Mouse (Mus musculus) lung, postnatal 14 days (tissue): ENCODE results near the gene Mrto4.

ENCODE experiments used
- DNase-seq: peaks from one replicate; pipeline ENCODE4 v3.0.0; 2021

Mrto4 gene

GRCm38 (mm10) chr4:139338145-139338544 is 14.2 kb downstream of the Mrto4 start:
- no peak for DNase-seq

- peak; percentile 88 for DNase-seq
These were observed 15.4 kb downstream of the Mrto4 start for GRCm38 (mm10) chr4:139336822-139337483.

- DNase-seq, result no peak
These were observed 16.9 kb downstream of the Mrto4 start for GRCm38 (mm10) chr4:139335507-139335906.

- DNase-seq, result no peak
These were observed 17.6 kb downstream of the Mrto4 start for GRCm38 (mm10) chr4:139334631-139335295.

GRCm38 (mm10) chr4:139330605-139331004 is 21.8 kb downstream of the Mrto4 start:
- DNase-seq, result peak; percentile 83

- no peak for DNase-seq
These were observed 32.6 kb downstream of the Mrto4 start for GRCm38 (mm10) chr4:139319740-139320139.

- DNase-seq, result no peak
These were observed 33.9 kb downstream of the Mrto4 start for GRCm38 (mm10) chr4:139318449-139318848.

GRCm38 (mm10) chr4:139312632-139313031 is 39.7 kb downstream of the Mrto4 start:
- DNase-seq, result peak; percentile 53

- no peak for DNase-seq
These were observed 40.7 kb downstream of the Mrto4 start for GRCm38 (mm10) chr4:139311707-139312106.

GRCm38 (mm10) chr4:139310899-139311701 is 41.3 kb downstream of the Mrto4 start:
- DNase-seq, result no peak

- peak; percentile 99 for DNase-seq
These were observed 42.0 kb downstream of the Mrto4 start, which contains the start of the genes Pqlc2 and Akr7a5 for GRCm38 (mm10) chr4:139310171-139310898. TSS of gene Pqlc2 (minus strand) at chr4:139310708. TSS of gene Akr7a5 (plus strand) at chr4:139310744.

- no peak for DNase-seq
These were observed 42.7 kb downstream of the Mrto4 start for GRCm38 (mm10) chr4:139309651-139310050.

- no peak for DNase-seq
These were observed 44.5 kb downstream of the Mrto4 start for GRCm38 (mm10) chr4:139307916-139308315.

- DNase-seq, result no peak
These were observed 46.9 kb downstream of the Mrto4 start for GRCm38 (mm10) chr4:139305521-139305920.

GRCm38 (mm10) chr4:139302241-139302640 is 50.1 kb downstream of the Mrto4 start:
- DNase-seq, result no peak

GRCm38 (mm10) chr4:139301780-139302179 is 50.6 kb downstream of the Mrto4 start:
- DNase-seq, result no peak

GRCm38 (mm10) chr4:139298671-139299366 is 53.6 kb downstream of the Mrto4 start:
- peak; percentile 18 for DNase-seq

GRCm38 (mm10) chr4:139297566-139297965 is 54.8 kb downstream of the Mrto4 start:
- DNase-seq, result peak; percentile 53
